Mouse (Mus musculus): ENCODE measurements at regions not wholly inside any gene's neighbourhood (a gene's known extent, or its start where the extent isn't known, plus 50 kb on each side); places are given as distances from the start of the nearest gene placed in this dataset.

DNA sequence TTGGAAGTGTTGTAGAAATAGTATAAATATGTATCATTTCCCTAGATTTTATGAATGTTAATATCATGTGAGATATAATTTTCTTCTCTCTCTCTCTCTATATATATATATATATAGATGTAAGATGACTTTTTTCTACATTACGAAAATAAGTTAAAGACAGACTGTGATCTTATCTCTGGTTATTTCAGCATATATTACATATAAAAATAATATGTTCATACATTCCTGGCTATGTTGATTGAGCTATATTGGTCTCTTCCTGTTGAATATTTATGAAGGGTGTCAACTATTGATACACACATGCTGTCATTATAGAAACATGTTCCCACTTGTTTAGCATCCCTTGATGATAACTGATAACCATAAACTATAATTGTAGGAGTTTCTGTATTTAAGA is 793.2 kb upstream of the Fat3 start:
- no peak for DNase-seq (ENCODE audit: extremely low spot score in 1 of 2, low spot score in 1 of 2)

DNA sequence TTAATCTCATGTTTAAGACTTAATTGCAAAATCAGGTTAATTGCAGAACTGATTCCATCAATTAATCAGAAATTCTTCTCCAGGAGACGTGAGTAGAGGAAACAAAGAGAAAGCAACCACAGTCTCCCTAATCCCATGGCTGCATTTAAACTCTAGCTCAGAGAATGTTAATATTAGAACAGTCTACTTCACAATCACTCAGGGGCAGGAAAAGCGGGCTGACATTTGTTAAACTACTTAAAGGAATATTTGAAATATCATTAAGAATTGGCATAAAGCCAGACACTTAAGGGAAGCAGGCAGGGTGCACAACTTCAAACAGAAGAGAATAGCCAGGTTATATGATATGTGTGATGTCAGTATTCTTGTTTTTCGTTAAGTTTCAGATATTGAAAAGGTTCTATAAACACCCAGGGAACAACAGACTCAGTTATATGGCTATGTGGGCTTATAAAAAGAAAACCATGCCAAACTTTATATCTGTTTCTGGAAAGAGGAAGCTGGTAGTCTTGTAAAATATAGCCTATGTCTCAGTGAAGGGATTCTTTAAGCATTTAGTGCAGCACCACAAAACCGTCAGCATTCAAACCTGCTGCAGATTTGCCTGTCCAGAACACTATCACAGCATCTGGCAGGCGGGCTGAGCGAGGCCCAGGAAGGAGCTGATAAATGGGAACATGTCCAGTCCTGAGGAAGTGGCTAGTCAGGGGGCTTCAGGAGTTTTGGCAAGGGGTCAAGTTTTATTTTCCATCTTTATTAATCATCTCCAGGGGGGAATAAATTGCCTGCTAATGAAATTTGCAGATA is 787.9 kb upstream of the Fat3 start:
- no peak for DNase-seq (ENCODE audit: extremely low spot score in 1 of 2, low spot score in 1 of 2)

DNA sequence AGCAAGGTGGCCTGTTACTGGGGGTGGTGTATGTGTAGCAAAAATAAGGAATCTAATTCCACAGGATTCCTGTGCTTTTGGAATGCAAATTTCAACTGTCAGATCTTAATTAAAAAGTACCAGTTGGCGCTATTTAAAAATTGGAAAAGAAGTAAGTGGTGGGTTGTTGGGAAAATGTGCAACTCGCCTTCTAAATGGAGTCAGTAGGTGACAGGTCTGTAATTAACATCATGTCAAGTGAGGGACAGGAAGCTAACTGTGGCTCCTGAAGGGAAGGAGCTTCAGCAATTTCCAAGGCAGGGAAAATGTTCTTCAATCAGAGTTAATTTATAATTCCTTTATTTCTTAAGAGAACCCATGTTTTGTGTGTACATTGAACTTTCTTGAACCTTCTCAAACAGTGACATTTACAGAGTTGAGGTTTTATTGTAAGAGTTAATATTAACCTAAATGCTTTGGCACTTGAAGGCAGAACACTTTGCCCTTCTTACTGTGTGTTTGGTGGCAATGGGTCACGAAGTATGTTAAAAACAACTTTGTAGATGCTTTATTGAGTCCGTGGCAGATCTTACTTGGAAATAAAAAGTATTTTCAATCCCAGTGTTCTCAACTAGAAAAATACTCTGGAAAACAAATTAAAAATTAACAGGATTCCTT is 778.4 kb upstream of the Fat3 start:
- DNase-seq (ENCODE audit: extremely low spot score in 1 of 2, low spot score in 1 of 2): no peak

DNA sequence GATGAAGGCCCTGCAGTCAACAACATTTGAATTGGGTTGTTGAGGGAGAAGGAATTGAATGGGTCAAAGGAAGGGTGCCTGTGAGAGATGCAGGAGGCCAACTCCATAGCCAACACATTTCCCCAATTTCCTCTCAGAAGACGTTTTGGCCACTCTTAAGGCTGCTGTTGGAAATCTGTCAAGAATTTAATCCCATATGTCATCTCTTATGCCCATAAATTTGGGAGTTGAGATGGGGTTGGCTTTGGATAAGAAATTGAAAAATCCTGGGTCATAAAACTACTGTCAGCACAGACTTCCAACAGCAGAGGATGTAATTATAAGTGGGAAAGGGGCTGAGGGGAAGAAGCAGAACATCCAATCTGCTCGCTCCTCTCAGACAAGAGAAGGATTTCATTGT is 771.5 kb upstream of the Fat3 start:
- DNase-seq (ENCODE audit: extremely low spot score in 1 of 2, low spot score in 1 of 2): no peak

DNA sequence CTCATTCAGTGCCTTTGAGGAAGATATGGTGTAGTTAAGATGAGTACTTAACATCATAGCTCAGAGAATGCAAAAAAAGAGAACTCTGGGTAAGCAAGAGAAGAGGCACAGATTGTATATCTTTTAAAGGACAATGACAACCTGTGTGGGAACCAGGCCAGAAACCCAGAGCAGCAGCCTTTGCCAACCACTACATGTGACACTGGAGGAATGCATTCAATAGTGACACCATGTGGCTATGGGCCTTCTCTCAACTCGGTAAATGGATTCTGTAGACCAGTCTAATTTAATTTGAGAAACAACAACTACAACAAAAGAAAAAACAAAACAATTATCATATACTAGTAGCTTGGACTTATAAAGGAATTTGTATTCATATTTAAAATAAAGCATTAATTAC is 768.5 kb upstream of the Fat3 start:
- no peak for DNase-seq (ENCODE audit: extremely low spot score in 1 of 2, low spot score in 1 of 2)

DNA sequence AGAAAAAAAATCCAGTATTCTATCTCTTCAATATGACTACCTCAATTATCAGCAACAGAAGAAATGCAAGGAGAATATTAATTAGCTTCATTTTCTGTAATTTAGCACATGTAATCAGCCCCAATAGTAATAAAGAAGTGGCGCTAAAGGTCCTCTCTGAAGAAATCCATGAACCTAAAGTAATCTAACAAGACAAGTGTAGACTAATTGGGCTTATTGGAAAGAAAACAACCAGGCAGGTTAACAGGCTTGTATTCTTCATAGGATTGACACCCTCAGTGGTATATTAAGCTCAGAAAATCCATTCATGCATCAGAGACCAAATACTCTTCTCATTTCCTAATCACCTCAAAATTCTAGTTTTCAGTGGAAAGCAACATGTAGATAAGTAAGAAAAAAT is 756.1 kb upstream of the Fat3 start:
- no peak for DNase-seq (ENCODE audit: extremely low spot score in 1 of 2, low spot score in 1 of 2)

DNA sequence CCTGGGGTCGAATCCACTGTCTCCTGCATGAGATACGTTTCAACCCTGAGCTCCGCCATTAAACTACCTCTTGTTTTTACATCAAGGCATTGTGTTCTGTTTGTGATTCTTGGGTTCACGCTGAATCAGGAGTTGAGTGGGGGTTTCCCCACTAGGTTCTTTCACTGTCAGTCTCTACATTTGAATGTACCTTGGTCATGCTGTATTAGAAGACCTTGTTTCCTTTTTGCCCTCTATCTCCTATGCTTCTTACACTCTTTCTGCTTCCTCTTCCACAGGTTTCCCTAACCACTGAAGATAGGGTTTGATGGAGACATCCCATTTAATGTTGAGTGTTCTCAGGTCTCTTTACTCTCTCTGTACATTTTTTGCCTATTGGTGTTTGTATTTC is 726.0 kb upstream of the Fat3 start:
- no peak for DNase-seq (ENCODE audit: extremely low spot score in 1 of 2, low spot score in 1 of 2)

DNA sequence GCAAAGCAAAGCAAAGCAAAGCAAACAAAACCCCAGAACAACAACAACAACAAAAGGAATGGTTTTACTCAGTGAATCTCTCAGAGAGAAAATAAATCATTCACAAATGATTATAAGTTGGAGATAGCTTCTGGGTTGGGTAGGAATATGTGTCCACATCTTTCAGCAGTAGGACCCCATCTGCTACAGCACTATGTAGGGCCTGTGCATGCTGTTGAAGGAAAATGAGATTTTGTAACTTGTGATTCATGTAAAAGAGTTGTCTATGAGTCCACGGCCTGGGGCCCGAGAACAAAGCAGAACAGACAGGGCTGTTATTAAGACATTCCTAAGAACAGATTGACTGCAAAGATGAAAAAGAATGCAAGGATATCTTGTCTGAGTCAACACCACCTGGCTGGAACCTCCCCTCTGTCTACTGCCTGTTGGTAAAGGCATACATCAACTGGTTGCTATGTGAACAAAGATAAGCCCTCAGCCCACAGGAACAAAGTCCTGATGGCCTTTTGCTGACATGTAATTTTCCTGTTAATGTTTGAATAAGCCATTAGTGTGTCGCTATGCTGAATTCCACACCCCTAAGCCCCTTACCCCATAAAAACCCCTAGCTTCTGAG is 725.5 kb upstream of the Fat3 start:
- no peak for DNase-seq (ENCODE audit: extremely low spot score in 1 of 2, low spot score in 1 of 2)

DNA sequence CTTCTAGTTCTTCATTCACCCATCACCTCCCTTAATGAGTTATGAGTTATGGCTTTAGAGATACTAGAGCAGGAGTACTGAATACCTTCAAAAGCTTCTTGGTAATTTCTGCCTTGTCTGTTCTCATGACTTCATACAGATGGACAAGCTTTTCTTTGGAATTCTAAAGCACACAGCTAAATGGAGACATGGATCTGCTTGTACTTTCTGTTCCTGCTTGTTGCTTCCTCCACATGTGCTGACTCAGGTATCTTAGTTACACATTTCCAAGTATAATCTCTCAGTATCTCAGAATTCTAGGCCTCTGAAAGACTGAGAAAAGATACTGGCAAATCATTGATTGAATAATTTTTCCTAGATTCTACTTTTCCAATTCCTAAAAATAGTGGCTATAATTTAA is 694.3 kb upstream of the Fat3 start:
- no peak for DNase-seq (ENCODE audit: extremely low spot score in 1 of 2, low spot score in 1 of 2)

DNA sequence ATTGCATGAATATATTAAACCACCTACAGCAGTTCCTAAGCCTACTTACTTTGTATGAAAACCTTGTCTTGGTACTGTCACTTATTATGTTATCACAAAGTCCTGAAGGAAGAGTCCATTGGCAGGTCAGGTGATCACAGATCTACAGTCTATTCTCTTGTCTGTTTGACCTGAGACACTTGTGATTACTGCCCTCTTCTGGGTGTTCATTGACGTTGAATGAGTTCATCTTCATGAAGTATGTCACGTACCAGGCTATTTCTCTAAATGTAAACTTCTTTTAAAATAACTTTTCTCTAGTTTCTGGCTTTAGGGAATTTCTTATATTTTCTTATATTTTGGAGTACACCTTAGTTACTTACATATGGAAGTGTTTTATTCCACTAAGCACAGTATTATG is 688.5 kb upstream of the Fat3 start:
- DNase-seq (ENCODE audit: extremely low spot score in 1 of 2, low spot score in 1 of 2): no peak

DNA sequence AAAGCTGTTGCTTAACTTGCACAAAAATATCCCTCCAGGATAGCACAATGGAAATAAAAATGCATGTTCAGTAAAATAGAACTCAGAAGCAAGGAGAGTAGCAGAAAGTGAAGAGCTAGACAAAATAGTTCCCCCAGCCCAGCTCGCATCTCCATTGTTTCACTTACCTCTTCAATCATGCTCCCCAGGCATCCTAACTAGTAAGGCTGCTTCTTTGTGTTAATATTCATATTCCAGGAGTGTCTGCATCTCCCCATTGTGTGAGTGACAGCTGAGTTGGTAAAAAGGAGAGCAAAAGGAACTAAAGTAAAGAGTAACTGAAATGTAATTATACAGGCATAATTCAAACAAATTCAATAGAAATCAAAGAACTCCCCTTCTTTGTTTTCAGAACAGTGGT is 667.1 kb upstream of the Fat3 start:
- no peak for DNase-seq (ENCODE audit: extremely low spot score in 1 of 2, low spot score in 1 of 2)

DNA sequence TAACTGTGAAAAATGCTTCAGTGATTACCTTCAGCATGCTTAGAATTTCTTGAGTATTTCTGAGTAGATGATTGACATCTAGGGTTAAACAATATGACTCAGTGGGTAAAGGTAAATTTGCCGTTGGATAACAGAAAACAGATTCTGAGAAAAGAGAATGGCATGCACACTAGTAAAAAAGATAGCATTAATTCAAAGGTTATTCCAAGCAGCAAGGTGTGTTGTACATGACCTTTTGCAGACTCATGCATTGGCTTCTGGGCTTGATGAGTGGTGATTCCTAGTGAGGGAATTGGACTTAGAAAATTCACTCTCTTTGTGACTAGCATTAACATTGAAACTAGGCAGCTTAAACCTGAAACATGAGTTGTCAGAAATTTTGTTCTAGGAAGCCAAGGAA is 665.2 kb upstream of the Fat3 start:
- DNase-seq (ENCODE audit: extremely low spot score in 1 of 2, low spot score in 1 of 2): no peak

DNA sequence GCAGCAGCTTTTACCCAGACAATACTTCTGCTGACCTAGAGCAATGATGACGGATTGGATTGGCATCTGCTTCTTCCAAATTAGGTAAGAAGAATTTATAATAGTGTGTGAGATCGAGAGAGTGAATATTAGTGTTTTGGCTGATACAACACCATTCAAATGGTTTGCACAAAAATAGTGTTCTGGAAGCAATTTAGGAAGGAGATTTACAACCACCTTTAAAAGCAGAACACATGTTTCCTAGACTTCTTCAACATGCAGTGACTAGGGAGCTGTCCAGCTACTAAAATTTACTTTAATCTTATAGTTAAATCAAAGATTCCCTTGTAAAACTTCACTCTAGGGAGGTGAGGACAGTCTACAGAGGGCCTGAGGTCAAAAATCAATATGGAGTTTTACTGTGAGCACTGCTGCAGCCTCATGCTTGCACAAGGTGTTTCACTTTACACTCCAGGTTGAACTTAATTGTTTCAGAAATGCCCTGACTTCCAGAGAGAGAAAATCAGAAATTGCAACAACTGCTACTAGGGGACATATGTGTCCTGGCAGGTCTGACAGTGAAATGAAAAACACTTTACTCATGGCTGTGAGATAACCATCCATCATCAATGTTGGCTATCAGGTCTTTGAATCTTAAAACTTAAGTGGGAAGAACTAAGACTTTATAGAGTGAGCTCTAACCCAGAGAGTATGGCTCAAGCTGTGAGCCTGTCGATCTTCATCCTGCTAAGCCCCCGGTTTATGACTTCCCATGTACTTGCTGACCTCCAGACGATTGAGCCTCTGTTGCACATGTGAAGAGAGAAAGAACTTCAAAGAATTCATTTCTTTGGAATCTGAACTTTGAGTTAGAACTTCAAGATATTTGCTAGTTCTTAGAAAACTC is 657.6 kb upstream of the Fat3 start:
- no peak for DNase-seq (ENCODE audit: extremely low spot score in 1 of 2, low spot score in 1 of 2)

DNA sequence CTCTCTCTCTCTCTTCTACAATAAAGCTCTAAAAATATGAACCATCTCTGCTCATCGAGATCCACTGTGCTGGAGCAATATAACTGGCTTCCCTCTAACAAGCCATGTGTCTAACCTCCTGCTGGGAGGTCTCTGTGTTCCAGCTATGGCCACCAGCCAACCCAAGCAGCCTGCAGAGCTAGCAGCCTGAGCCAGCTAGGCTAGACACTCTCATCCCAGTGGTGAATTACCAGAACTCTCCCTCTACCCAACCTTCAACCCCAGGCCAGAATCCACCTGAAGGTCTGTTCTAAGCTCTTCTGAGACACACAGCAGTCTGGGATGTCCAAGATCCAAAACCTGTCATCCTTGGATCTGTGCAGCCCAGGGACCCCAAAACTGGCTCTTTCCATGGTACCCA is 651.3 kb upstream of the Fat3 start:
- peak; percentile 6 for DNase-seq (ENCODE audit: extremely low spot score in 1 of 2, low spot score in 1 of 2)

DNA sequence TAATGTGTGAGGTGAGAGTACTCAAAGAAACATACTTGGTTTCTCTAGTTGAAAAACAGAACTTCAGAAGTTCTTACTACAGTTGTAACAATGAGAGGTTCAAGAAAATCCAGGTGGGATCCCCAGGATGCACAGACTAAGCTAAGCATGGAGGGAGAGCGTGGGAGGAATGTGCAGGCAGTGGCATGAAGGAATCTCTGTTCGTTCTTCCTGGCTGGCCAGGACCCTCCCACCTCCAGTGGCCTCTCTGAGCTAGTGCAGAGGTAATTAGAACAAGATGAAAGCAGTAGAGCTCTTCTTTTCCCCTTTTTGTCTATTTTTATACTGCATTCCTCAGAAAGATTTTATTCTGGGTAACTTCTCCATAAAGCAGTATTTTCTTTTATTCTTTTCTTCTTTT is 648.3 kb upstream of the Fat3 start:
- no peak for DNase-seq (ENCODE audit: extremely low spot score in 1 of 2, low spot score in 1 of 2)
